Mouse (Mus musculus) retina, adult 2 months (tissue): ENCODE results near the gene Nbeal1.

Source experiments
- DNase-seq: peaks from one replicate; pipeline ENCODE4 v3.0.0-alpha.2; 2012; ENCODE audit warnings: low read depth, low spot score

The Nbeal1 gene

GRCm38 (mm10) chr1:60343630-60344455, 163.4 kb downstream of the Nbeal1 start:
- DNase-seq = no peak

DNA sequence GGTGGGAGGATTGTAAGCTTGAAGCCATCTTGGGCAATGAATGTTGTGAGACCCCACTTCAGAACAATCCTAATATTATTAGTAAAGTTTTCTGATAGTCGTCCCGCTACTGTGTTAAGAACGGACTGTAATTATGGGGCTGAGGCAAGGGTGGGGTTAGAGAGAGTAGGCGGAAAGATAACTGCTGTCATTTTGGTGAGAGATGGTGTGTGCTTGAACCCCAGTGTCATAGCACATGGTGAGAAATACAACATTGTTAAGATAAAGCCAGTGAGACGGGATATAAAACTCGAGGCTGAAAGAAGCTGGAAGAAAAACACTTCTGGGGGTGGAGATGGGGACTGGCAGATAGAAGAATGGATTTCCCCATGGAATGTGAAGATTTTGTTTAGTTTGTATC, 164.3 kb downstream of the Nbeal1 start:
- no peak for DNase-seq

GRCm38 (mm10) chr1:60345712-60346111, 165.3 kb downstream of the Nbeal1 start:
- DNase-seq = no peak

DNA sequence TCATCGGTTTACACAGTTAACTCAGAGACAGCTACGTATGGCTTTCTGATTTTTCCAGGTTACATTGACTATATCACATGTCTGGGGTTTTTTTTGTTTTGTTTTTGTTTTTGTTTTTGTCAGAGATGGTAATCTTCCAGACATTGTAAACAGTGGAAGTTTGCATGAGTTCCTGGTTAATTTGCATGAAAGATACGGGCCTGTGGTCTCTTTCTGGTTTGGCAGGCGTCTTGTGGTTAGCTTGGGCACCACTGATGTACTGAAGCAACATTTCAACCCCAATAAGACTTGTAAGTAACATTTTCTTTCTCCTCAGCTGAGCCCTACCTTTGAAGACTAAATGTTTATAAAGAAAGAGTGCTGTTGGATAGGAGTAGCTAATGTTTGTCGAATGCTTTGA, 172.4 kb downstream of the Nbeal1 start:
- no peak for DNase-seq

- DNase-seq = no peak
Observed at GRCm38 (mm10) chr1:60361626-60362025, 181.2 kb downstream of the Nbeal1 start.

DNA sequence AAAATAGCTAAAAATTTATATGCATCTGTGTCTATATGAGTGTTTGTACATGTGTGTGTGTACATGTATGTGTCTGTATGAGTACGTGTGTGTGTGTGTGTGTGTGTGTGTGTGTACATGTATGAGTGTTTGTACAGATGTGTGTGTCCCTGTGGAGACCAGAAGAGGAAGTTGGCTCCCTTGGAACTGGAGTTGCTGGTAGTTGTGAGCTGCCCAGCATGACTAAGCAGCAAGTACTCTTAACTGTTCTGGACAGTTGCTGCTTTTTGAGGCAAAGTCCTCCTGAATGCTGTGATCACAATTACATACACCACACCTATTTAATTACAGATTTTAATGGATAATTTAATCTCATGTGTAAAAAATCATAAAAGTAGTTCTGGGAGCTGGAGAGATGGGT, 196.2 kb downstream of the Nbeal1 start:
- DNase-seq = no peak

DNA sequence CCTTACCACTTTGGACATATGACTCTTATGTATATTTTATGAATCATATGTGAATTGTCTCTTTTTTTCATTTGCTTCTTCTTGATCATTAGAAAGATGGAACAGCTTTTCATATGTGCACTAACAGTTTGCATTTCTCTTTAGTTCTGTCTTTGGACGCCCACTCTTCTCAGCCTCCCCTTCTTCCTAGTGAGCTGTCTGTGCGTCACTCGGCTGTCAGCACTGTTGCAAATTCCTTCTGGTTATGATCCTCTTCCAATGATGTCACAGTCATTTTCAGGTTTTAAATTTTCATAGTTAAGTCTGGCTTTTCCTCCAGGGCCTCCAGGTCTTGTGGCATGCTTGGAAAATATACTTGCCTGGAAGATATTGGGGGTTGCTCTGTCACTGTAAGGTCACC, 201.5 kb downstream of the Nbeal1 start:
- no peak for DNase-seq
